Mouse (Mus musculus) ES-E14 (cell line): ENCODE measurements at regions not wholly inside any gene's neighbourhood (a gene's known extent, or its start where the extent isn't known, plus 50 kb on each side); places are given as distances from the start of the nearest gene placed in this dataset.
A peak's percentile ranks its signal among the peaks of the same experiment; 100 is the strongest.
"Not testable (repeated sequence)": the region's sequence is repeated elsewhere in the genome, so short reads cannot be mapped to it uniquely, and the experiment has no call there.

Experiments used
- DNase-seq: peaks from one replicate; pipeline ENCODE4 v3.0.0-alpha.2; 2013; ENCODE audit warnings: low read depth, low spot score
- H3K27ac ChIP-seq: 2 replicates; pipeline ENCODE4 v1.5.1; 2012; ENCODE audit warnings: low read depth, mild to moderate bottlenecking, low read length, moderate library complexity, mixed read lengths; ENCODE audit not compliant: poor library complexity, insufficient read depth, severe bottlenecking
- H3K36me3 ChIP-seq: 2 replicates; pipeline ENCODE4 v1.6.1; 2012; ENCODE audit warnings: mild to moderate bottlenecking, low read length, moderate library complexity, mixed read lengths; ENCODE audit not compliant: control insufficient read depth, poor library complexity, insufficient read depth, severe bottlenecking
- H3K4me1 ChIP-seq, 2 experiments: fragments of 150-350 bp in 1 of 2; sonication (generic) in 1 of 2; 2 replicates each; pipeline ENCODE4 v1.6.1; 2012; ENCODE audit warnings: low read length in 2 of 2, mild to moderate bottlenecking in 1 of 2, mixed read lengths in 1 of 2; ENCODE audit not compliant: control insufficient read depth in 2 of 2, insufficient read depth in 2 of 2, poor library complexity in 1 of 2
- H3K4me3 ChIP-seq, 2 experiments: fragments of 150-350 bp in 1 of 2; sonication (generic) in 1 of 2; 2 replicates each; pipeline ENCODE4 v1.5.1; 2012; ENCODE audit warnings: low read length in 2 of 2, low read depth in 1 of 2, mild to moderate bottlenecking in 1 of 2, mixed read lengths in 1 of 2; ENCODE audit not compliant: insufficient read depth in 1 of 2, poor library complexity in 1 of 2, severe bottlenecking in 1 of 2
- H3K9ac ChIP-seq: 2 replicates; pipeline ENCODE4 v1.6.1; 2012; ENCODE audit warnings: low read depth, mild to moderate bottlenecking, low read length, mixed read lengths; ENCODE audit not compliant: poor library complexity, insufficient read depth, severe bottlenecking
- H3K9me3 ChIP-seq: fragments of 150-350 bp; sonication (generic); 2 replicates; pipeline ENCODE4 v1.6.1; 2012; ENCODE audit warnings: low read depth, mild to moderate bottlenecking, low read length; ENCODE audit not compliant: control insufficient read depth, insufficient read depth
- CHD2 ChIP-seq: IDR thresholded peaks from 2 replicates; pipeline ENCODE4 v1.6.1; 2014; ENCODE audit warnings: mild to moderate bottlenecking, low read depth, low read length, inconsistent platforms
- HCFC1 ChIP-seq: IDR thresholded peaks from 2 replicates; pipeline ENCODE4 v1.6.1; 2012; ENCODE audit warnings: low read length, inconsistent platforms, borderline replicate concordance; ENCODE audit not compliant: insufficient read depth
- MAFK ChIP-seq: IDR thresholded peaks from 2 replicates; pipeline ENCODE4 v1.6.1; 2014; ENCODE audit warnings: mild to moderate bottlenecking, low read depth, low read length, inconsistent platforms; ENCODE audit not compliant: insufficient read depth
- ZC3H11A ChIP-seq: IDR thresholded peaks from 2 replicates; pipeline ENCODE4 v1.6.1; 2012; ENCODE audit warnings: low read depth, mild to moderate bottlenecking, inconsistent platforms, low read length, borderline replicate concordance
- ZNF384 ChIP-seq: IDR thresholded peaks from 2 replicates; pipeline ENCODE4 v1.6.1; 2012; ENCODE audit warnings: low read depth, low read length, inconsistent platforms
- in situ Hi-C, 2 experiments: fragments of 600-800 bp; cut with MboI; formaldehyde crosslinking; loops; one replicate each; pipeline ENCODE4 v1.15.1; 2025; ENCODE audit warnings: low sequenced_read_pairs in 2 of 2, inconsistent platforms in 1 of 2; ENCODE audit not compliant: unreplicated experiment in 2 of 2

DNA sequence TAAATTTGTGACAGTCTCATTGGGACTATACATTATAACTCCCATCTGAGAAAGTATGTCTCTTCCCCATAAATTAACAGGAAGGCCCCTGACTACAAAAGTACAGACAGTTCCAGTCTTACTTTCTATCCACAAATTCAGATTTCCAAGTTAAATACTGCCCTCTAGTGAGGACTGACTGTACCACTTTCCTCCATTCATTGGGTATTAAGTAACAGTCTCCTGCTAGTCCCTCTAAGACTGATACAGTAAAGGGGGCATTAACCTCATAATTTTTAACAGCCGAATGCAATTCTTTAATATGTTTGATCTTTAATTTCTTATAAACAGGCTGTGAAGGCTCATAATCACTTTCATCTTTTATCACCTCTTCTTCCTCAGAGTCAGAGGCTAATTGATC is 131.0 kb upstream of the Adcyap1 start:
- TF ChIP-seq ZC3H11A, result 0 out of 2 replicates have a peak, but pooled peaks have one; percentile 19
- H3K36me3 ChIP-seq, H3K4me1 ChIP-seq, H3K4me3 ChIP-seq, in situ Hi-C loops, H3K9me3 ChIP-seq, H3K9ac ChIP-seq, H3K27ac ChIP-seq: not testable (repeated sequence)
- DNase-seq, result peak; percentile 22

DNA sequence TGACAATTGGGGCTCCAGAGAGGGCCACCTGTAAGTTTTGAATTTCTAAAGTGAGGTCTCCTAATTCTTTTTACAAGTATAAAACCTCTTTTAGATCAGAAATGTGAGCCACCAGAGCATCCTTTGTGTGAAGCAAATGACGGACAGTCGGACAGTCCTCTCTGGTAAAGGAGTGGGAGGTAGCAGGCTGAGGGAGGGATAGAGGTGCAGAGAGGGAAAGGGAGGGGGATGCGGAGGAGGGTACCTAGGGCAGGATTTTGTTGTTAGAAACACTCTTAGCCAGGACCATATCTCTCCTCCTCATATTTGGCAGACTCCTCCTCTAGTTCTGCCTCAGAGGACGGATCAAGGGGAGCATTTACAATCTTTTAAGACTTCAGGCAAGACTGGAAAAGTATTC is 130.3 kb upstream of the Adcyap1 start:
- Histone ChIP-seq H3K36me3 (no peaks in the 10 kb centered on the region), H3K9ac (no peak overlapping the region), H3K4me1 (no peaks in the 10 kb centered on the region), H3K9me3 (no peaks in the 10 kb centered on the region), H3K27ac (no peak overlapping the region), H3K4me3 (no peak overlapping the region)
- TF ChIP-seq HCFC1 (no peak), CHD2 (no peak), ZC3H11A (no peak), MAFK (no peak), ZNF384 (no peak)
- in situ Hi-C loops, result no loop called here
- no peak for DNase-seq

DNA sequence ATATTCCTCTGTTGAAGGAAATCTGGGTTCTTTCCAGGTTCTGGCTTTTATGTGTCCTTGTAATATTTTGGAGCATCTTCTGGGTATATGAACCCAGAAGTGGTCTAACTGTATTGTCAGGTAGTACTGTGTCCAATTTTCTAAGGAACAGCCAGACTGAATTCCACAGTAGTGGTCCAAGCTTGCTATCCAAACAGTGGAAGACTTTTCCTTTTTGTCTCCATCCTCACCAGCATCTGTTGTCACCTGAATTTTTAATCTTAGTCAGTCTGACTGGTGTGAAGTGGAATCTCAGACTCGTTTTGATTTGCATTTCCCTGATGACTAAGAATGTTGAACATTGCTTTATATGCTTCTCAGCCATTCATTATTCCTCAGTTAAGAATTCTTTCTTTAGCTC is 114.8 kb upstream of the Adcyap1 start:
- Histone ChIP-seq H3K9me3 (no peaks in the 10 kb centered on the region), H3K36me3 (no peaks in the 10 kb centered on the region), H3K4me3 (no peak overlapping the region), H3K9ac (no peak overlapping the region), H3K4me1 (no peaks in the 10 kb centered on the region), H3K27ac (no peak overlapping the region)
- DNase-seq, result no peak
- in situ Hi-C loops, result no loop called here
- TF ChIP-seq ZC3H11A, result no peak
- no peak for TF ChIP-seq ZNF384
- TF ChIP-seq HCFC1, result no peak
- TF ChIP-seq MAFK, result no peak
- TF ChIP-seq CHD2, result no peak

DNA sequence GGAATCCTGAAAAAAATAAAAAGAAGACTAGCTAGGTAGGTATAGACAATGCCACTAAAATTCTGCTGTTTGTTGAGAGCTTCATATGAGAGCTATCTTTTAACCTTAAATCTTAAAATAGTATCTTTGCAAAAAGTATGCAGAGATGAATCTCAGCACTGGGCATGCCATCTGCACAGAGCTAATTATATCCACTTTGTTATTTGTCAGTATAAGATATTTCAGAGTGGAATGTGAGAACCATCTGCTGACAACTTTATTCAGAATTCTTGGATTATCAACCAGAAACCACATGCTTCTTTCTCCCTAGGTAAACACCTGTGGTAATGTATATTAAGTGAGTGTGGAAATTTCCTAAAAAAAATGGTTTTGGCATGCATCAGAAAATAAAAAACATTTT is 94.3 kb upstream of the Adcyap1 start:
- Histone ChIP-seq H3K9me3 (no peaks in the 10 kb centered on the region), H3K27ac (no peak overlapping the region), H3K9ac (no peak overlapping the region), H3K36me3 (no peaks in the 10 kb centered on the region), H3K4me3 (no peak overlapping the region), H3K4me1 (no peaks in the 10 kb centered on the region)
- TF ChIP-seq ZNF384, result no peak
- in situ Hi-C loops, result no loop called here
- DNase-seq, result no peak

DNA sequence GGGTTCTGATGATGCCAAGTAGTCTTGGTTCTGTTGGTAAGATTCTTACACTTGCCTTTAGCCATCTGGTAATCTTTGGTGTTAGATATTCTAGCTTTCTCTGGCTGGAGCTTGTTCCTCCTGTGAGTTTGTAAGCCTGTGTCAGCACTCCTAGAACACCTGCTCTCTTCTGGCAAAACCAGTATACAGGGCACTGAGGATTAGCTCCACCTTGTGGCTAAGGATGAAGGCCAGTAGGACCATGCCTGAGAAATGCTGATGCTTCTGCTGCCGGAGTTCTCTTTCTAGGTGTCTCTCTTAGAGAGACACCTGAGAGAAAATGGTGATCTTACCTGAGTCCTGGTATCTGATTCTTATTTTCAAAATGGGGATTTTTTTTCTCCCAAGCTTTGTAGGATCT is 58.8 kb upstream of the Adcyap1 start:
- no peak overlapping the region for H3K9ac ChIP-seq
- H3K4me3 ChIP-seq, result no peak overlapping the region
- H3K9me3 ChIP-seq, result no peaks in the 10 kb centered on the region
- no peak overlapping the region for H3K27ac ChIP-seq
- in situ Hi-C loops, result no loop called here
- DNase-seq, result no peak
- TF ChIP-seq ZC3H11A (peak; percentile 10; the same call in 1 of the 2 replicates), MAFK (no peak)
- no peaks in the 10 kb centered on the region for H3K36me3 ChIP-seq
- no peaks in the 10 kb centered on the region for H3K4me1 ChIP-seq
